Mouse (Mus musculus): ENCODE data around the gene Bpifc. TPM values are rescaled to one million over a fixed set of nuclear protein-coding genes. Genes with fewer than 3 reads are reported as not detected.

The Bpifc gene
- polyA plus RNA-seq, 1 experiment, result 0.38 TPM

DNA sequence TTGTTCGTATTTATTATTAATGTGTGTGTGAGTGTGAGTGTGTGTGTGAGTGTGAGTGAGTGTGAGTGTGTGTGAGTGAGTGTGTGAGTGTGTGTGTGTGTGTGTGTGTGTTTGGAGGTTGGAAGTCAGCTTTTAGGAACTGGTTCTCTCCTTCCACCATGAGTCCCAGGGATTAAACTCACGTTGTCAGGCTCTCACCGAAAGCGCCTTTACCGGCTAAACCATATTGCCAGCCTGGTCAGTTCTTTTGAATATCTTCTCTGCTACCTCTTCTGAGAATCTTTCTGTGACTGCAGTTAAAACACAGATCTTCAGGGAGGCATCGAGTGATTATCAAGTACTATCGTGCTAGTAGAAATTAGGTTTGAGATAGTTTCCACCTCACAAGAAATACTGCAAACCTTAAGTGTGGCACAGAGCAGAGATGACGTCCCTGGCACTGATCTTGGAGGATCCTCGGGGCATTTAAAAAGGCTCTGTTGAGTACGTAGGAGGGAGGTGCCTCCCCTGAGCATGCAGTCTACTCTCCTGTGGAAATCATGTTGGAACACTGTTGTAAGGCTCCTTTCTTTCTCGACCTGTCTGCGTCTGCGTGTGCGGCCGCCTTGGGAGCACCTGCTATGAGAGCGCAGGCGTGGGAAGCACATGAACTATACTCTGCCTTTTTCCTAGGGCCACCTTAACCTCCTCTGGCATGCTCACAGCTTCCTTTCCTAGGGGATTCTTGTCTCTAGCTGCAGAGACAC lies 44.1 kb downstream of the Bpifc start:
- TF ChIP-seq CTCF (IDR thresholded peaks at IDR 0.05; ENCODE audit: control insufficient read depth, insufficient read depth, insufficient replicate concordance, low read depth, low read length) (no peak), POLR2A (IDR thresholded peaks at IDR 0.05; ENCODE audit: control insufficient read depth, low read depth, low read length) (no peak)

DNA sequence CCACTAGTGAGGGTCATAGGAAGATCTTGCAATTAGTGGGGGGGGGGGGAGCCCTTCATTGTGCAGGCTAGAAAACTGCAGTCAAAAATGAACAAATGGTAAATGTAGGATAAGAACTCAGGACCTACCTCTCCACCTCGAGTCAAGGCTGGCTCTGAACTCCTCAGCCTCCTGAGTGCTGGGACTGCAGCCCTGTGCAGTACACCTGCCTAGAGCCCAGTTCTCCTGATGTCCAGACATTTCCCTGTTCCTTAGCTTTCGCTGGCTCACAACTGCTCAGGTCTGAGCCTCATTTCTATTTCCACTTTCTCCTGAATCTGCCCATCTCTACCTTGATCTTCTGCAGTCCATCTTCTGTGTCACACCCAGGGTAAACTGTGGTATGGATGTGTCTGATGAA lies 45.2 kb downstream of the Bpifc start:
- Histone ChIP-seq H3K27ac (ENCODE audit: control insufficient read depth, insufficient read depth, low read depth, low read length) (no peak overlapping the region), H3K4me3 (ENCODE audit: control insufficient read depth, low read depth, low read length) (no peak overlapping the region), H3K27me3 (ENCODE audit: control insufficient read depth, insufficient read depth, low read length) (no peaks in the 10 kb centered on the region), H3K4me1 (ENCODE audit: control insufficient read depth, insufficient read depth, low read length) (no peaks in the 10 kb centered on the region; the same call in 1 of the 2 replicates), H3K36me3 (ENCODE audit: control insufficient read depth, insufficient read depth, low read length) (no peaks in the 10 kb centered on the region)
- TF ChIP-seq CTCF (IDR thresholded peaks at IDR 0.05; ENCODE audit: control insufficient read depth, insufficient read depth, insufficient replicate concordance, low read depth, low read length) (no peak), POLR2A (IDR thresholded peaks at IDR 0.05; ENCODE audit: control insufficient read depth, low read depth, low read length) (no peak)

More for the DNA sequence above, 44.1 kb downstream of the Bpifc start:
- Histone ChIP-seq H3K4me1 (ENCODE audit: control insufficient read depth, insufficient read depth, low read length) (no peaks in the 10 kb centered on the region; the same call in 1 of the 2 replicates), H3K4me3 (ENCODE audit: control insufficient read depth, low read depth, low read length) (no peak overlapping the region), H3K27me3 (ENCODE audit: control insufficient read depth, insufficient read depth, low read length) (no peaks in the 10 kb centered on the region), H3K36me3 (ENCODE audit: control insufficient read depth, insufficient read depth, low read length) (no peaks in the 10 kb centered on the region), H3K27ac (ENCODE audit: control insufficient read depth, insufficient read depth, low read depth, low read length) (no peak overlapping the region)

GRCm38 (mm10) chr10:85964316-85964715 lies 47.4 kb downstream of the Bpifc start:
- H3K27me3 ChIP-seq (ENCODE audit: control insufficient read depth, insufficient read depth, low read length), result no peaks in the 10 kb centered on the region
- no peaks in the 10 kb centered on the region; the same call in 1 of the 2 replicates for H3K4me1 ChIP-seq (ENCODE audit: control insufficient read depth, insufficient read depth, low read length)
- no peak for TF ChIP-seq CTCF (IDR thresholded peaks at IDR 0.05; ENCODE audit: control insufficient read depth, insufficient read depth, insufficient replicate concordance, low read depth, low read length)
- no peak for TF ChIP-seq POLR2A (IDR thresholded peaks at IDR 0.05; ENCODE audit: control insufficient read depth, low read depth, low read length)
- H3K27ac ChIP-seq (ENCODE audit: control insufficient read depth, insufficient read depth, low read depth, low read length), result no peak overlapping the region
- H3K36me3 ChIP-seq (ENCODE audit: control insufficient read depth, insufficient read depth, low read length), result no peaks in the 10 kb centered on the region
- no peak overlapping the region for H3K4me3 ChIP-seq (ENCODE audit: control insufficient read depth, low read depth, low read length)

DNA sequence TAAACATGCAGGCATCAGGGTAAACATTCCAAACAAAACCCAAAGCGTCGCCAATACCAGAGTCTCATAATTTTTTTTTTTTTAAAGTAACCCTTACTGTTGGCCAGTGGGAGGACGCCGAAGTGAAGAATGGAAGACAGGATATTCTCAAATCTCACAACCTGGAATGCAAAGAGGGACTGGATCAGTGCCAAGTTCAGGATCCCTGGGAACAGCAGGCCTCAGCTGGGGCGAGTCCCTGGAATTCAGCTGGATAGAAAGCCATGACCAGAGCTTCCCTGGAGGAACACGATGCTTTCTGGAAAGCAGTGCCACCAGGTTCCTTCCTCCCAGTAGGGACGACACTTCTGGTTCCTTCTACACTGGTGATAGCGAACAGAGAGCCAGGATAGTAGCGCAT lies 48.8 kb downstream of the Bpifc start:
- H3K36me3 ChIP-seq (ENCODE audit: control insufficient read depth, insufficient read depth, low read length), result no peaks in the 10 kb centered on the region
- H3K4me3 ChIP-seq (ENCODE audit: control insufficient read depth, low read depth, low read length), result no peak overlapping the region
- no peaks in the 10 kb centered on the region; the same call in 1 of the 2 replicates for H3K4me1 ChIP-seq (ENCODE audit: control insufficient read depth, insufficient read depth, low read length)
- no peaks in the 10 kb centered on the region for H3K27me3 ChIP-seq (ENCODE audit: control insufficient read depth, insufficient read depth, low read length)
- H3K27ac ChIP-seq (ENCODE audit: control insufficient read depth, insufficient read depth, low read depth, low read length), result no peak overlapping the region
- no peak for TF ChIP-seq POLR2A (IDR thresholded peaks at IDR 0.05; ENCODE audit: control insufficient read depth, low read depth, low read length)
- no peak for TF ChIP-seq CTCF (IDR thresholded peaks at IDR 0.05; ENCODE audit: control insufficient read depth, insufficient read depth, insufficient replicate concordance, low read depth, low read length)

DNA sequence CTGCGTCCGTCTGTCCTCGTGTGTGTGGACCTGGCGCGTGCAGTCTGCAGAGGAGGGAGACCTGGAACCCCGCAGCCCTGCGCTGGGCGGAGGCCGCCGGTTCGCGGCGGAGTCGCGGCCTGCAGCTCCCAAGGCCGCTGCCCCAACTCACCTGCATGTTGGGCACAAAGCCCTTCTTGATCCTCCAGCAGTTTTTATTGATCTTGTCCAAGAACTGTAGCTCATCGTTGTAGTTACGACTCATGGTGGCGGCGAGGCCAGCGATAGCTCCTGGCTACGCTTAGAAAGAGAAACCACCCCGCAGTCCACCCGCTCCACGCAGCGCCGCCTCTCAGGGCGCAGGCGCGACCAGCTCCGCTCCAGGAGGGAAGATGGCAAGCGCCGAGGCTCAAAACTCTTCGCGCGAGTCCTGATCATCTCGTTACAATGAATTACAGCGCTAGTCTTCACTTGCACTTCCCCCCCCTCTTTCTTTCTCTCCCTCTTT lies 54.2 kb downstream of the Bpifc start, which contains the start of gene Rtcb:
Gene Rtcb, minus strand, starts transcription at position 360 of the 487 bp plus-strand sequence.
- H3K36me3 ChIP-seq (ENCODE audit: control insufficient read depth, insufficient read depth, low read length), result no peaks in the 10 kb centered on the region
- no peaks in the 10 kb centered on the region for H3K27me3 ChIP-seq (ENCODE audit: control insufficient read depth, insufficient read depth, low read length)
- H3K27ac ChIP-seq (ENCODE audit: control insufficient read depth, insufficient read depth, low read depth, low read length), result peak within 1 kb of the TSS; percentile 95
- H3K4me1 ChIP-seq (ENCODE audit: control insufficient read depth, insufficient read depth, low read length), result no peaks in the 10 kb centered on the region
- peak within 1 kb of the TSS; percentile 99 for H3K4me3 ChIP-seq (ENCODE audit: control insufficient read depth, low read depth, low read length)
- peak; percentile 87 for TF ChIP-seq POLR2A (IDR thresholded peaks at IDR 0.05; ENCODE audit: control insufficient read depth, low read depth, low read length)
- no peak for TF ChIP-seq CTCF (IDR thresholded peaks at IDR 0.05; ENCODE audit: control insufficient read depth, insufficient read depth, insufficient replicate concordance, low read depth, low read length)

DNA sequence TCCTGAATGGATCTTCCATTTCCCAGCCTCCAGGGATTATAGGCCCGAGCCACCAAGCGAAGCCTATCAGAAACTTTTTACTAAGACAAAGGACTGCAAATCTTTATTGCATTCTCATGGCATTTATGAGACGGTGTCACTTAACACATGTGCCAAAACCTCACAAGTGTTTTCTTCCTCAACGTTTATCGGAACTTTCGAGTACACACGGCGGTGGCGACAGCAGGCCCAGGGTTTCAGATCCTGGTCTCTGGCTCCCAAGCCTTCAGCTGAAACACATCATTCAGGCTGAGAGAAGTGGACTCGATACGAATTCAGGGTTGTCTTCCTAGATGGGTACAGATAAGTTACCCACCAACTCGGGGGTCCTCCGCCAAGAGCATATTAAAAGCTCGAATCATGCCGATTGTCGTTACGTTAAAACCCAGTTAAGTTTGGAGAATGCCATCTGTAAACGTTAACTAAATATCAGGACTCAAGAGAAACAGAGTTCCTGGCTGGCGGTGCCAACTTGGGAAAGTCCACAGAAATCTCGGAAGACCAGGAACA lies 54.8 kb downstream of the Bpifc start:
- Histone ChIP-seq H3K27me3 (ENCODE audit: control insufficient read depth, insufficient read depth, low read length) (no peaks in the 10 kb centered on the region), H3K4me1 (ENCODE audit: control insufficient read depth, insufficient read depth, low read length) (no peaks in the 10 kb centered on the region), H3K27ac (ENCODE audit: control insufficient read depth, insufficient read depth, low read depth, low read length) (peak overlapping the region; percentile 95), H3K4me3 (ENCODE audit: control insufficient read depth, low read depth, low read length) (peak overlapping the region; percentile 99), H3K36me3 (ENCODE audit: control insufficient read depth, insufficient read depth, low read length) (no peaks in the 10 kb centered on the region)
- TF ChIP-seq POLR2A (IDR thresholded peaks at IDR 0.05; ENCODE audit: control insufficient read depth, low read depth, low read length), result no peak
- TF ChIP-seq CTCF (IDR thresholded peaks at IDR 0.05; ENCODE audit: control insufficient read depth, insufficient read depth, insufficient replicate concordance, low read depth, low read length), result no peak

- Histone ChIP-seq H3K4me3 (ENCODE audit: control insufficient read depth, low read depth, low read length) (no peak overlapping the region), H3K27ac (ENCODE audit: control insufficient read depth, insufficient read depth, low read depth, low read length) (no peak overlapping the region), H3K4me1 (ENCODE audit: control insufficient read depth, insufficient read depth, low read length) (no peaks in the 10 kb centered on the region), H3K36me3 (ENCODE audit: control insufficient read depth, insufficient read depth, low read length) (no peaks in the 10 kb centered on the region; the same call in 1 of the 2 replicates), H3K27me3 (ENCODE audit: control insufficient read depth, insufficient read depth, low read length) (no peaks in the 10 kb centered on the region)
- TF ChIP-seq POLR2A (IDR thresholded peaks at IDR 0.05; ENCODE audit: control insufficient read depth, low read depth, low read length) (no peak), CTCF (IDR thresholded peaks at IDR 0.05; ENCODE audit: control insufficient read depth, insufficient read depth, insufficient replicate concordance, low read depth, low read length) (no peak)
Observed at GRCm38 (mm10) chr10:85954429-85954828, 57.3 kb downstream of the Bpifc start.
